Comparison of ENCODE assay signal across 8 mouse cellular contexts in the genomic region with DNA sequence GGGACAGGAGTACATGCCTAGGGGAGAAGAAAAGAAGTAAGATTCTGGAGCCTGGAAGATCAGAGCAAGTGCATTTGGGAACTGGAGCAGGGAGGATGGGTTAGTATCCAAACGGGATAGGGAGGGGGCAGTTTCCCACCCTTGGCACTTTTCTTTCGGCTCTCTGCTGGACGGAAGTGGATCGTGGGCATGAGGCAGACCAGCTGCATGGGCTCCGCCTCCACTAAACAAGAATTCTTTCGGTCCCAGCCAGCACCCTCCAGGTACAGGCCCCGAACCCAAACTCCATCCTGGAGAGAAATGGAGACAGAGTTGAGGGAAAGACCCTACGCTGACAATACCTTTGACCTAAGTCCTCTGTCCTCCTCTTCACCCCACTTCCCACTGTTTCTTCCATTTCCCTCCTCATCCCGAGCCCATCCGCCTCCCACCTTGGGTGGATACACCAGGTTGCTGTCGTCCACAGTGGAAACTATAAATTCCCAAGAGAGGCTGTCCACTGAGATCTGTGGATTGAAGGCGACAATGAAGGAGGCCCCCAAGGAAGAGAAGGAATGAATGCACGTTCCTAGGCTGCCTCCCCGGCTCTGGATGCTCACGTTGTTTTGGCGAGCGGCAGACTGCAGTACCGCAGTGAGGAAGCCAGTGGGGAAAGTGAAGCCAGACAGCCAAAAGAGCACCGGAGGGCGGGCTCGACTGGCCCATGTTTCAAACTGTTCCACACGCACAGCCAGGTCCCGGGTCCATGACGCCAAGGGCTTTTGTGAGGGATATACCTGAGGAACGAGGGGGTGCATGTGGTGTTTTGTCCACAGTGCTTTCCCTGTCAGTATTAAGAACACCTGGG. TPM values are rescaled to one million over a fixed set of nuclear protein-coding genes. Genes with fewer than 3 reads are reported as not detected.
A peak's percentile ranks its signal among the peaks of the same experiment; 100 is the strongest.
DNase-seq lines count a peak whose midpoint lies in the region; ATAC-seq and TF ChIP-seq lines count a peak whose summit lies in the region.

No protein-coding gene starts in this region.

- 15% methylated on average over 25 of the region's 25 CpGs for WGBS in kidney, postnatal 0 days
- 11% methylated on average over 25 of the region's 25 CpGs for WGBS in hindbrain, embryonic 10.5 days
- WGBS in midbrain, embryonic 12.5 days = 8% methylated on average over 25 of the region's 25 CpGs

- H3K9me3 ChIP-seq in kidney, postnatal 0 days (replicated peaks; ENCODE audit: low read length) = no peaks in the 10 kb centered on the region
- no peaks in the 10 kb centered on the region for H3K9me3 ChIP-seq in hindbrain, embryonic 10.5 days
- no peaks in the 10 kb centered on the region for H3K9me3 ChIP-seq in midbrain, embryonic 12.5 days

- DNase-seq in cerebellum, adult 9-10 months = peak; percentile 54
- no peak for DNase-seq in cerebellum, postnatal 36 days
- no peak for DNase-seq in kidney, postnatal 0 days (ENCODE audit: low spot score)
- DNase-seq in kidney, adult 8-10 months = no peak
- no peak for DNase-seq in hindbrain, embryonic 10.5 days (ENCODE audit: low spot score)
- DNase-seq in adrenal gland, postnatal 4 days (ENCODE audit: low spot score in 2 of 2) = no peak
- no peak for DNase-seq in layer of hippocampus, postnatal 25 days (ENCODE audit: extremely low spot score in 1 of 2, low spot score in 1 of 2)

- H3K27me3 ChIP-seq in kidney, postnatal 0 days (ENCODE audit: insufficient read depth, low read length) = 0 out of 2 replicates have a peak, but pooled peaks cover 2% of the 10 kb centered on the region
- peaks cover 42% of the 10 kb centered on the region for H3K27me3 ChIP-seq in hindbrain, embryonic 10.5 days (ENCODE audit: insufficient read depth, poor library complexity, severe bottlenecking)
- peaks cover 39% of the 10 kb centered on the region for H3K27me3 ChIP-seq in midbrain, embryonic 12.5 days

- H3K4me1 ChIP-seq in kidney, postnatal 0 days (replicated peaks; ENCODE audit: insufficient read depth, low read length) = peaks cover 12% of the 10 kb centered on the region; the same call in 1 of the 2 replicates
- peaks cover 56% of the 10 kb centered on the region for H3K4me1 ChIP-seq in hindbrain, embryonic 10.5 days (replicated peaks)
- peaks cover 41% of the 10 kb centered on the region for H3K4me1 ChIP-seq in midbrain, embryonic 12.5 days

- H3K4me2 ChIP-seq in kidney, postnatal 0 days (ENCODE audit: low read length) = peak overlapping the region; percentile 95; the same call in 1 of the 2 replicates
- peak overlapping the region; percentile 98 for H3K4me2 ChIP-seq in midbrain, embryonic 12.5 days (replicated peaks)

- H3K36me3 ChIP-seq in kidney, postnatal 0 days (ENCODE audit: insufficient read depth, low read length) = no peaks in the 10 kb centered on the region
- H3K36me3 ChIP-seq in hindbrain, embryonic 10.5 days = no peaks in the 10 kb centered on the region
- H3K36me3 ChIP-seq in midbrain, embryonic 12.5 days = no peaks in the 10 kb centered on the region

- H3K27ac ChIP-seq in kidney, postnatal 0 days = no peak overlapping the region
- H3K27ac ChIP-seq in hindbrain, embryonic 10.5 days = peak overlapping the region; percentile 68
- no peak overlapping the region for H3K27ac ChIP-seq in midbrain, embryonic 12.5 days (replicated peaks)

- no peak for ATAC-seq in kidney, postnatal 0 days (replicated peaks; ENCODE audit: low FRiP score, low read depth)
- no peak for ATAC-seq in midbrain, embryonic 12.5 days (ENCODE audit: low FRiP score, low read depth)

- H3K9ac ChIP-seq in kidney, postnatal 0 days (ENCODE audit: low read depth, low read length) = no peak overlapping the region
- H3K9ac ChIP-seq in midbrain, embryonic 12.5 days (replicated peaks) = 0 out of 2 replicates have a peak overlapping the region, but pooled peaks have one; percentile 12

- no peak overlapping the region for H3K4me3 ChIP-seq in kidney, postnatal 0 days (replicated peaks; ENCODE audit: low read depth, low read length)
- peak overlapping the region; percentile 82 for H3K4me3 ChIP-seq in hindbrain, embryonic 10.5 days
- H3K4me3 ChIP-seq in midbrain, embryonic 12.5 days = 0 out of 2 replicates have a peak overlapping the region, but pooled peaks have one; percentile 2

- no peak for TF ChIP-seq CTCF in kidney, postnatal 0 days (IDR thresholded peaks at IDR 0.05; ENCODE audit: low read depth)

RNA-seq across cellular contexts. Expression of a gene that starts 7.9 kb away (rescaled TPM):
- polyA plus RNA-seq in kidney, postnatal 0 days (2015; fragmentation: Nextera tagmentation; extraction: Ambion mirVana) = 23.2 and 26.8 TPM in 2 replicates
- 37.9 and 43.4 TPM in 2 replicates for polyA plus RNA-seq in hindbrain, embryonic 10.5 days (2016; fragmentation: Nextera tagmentation; extraction: Ambion mirVana)
- 48.7 and 50.7 TPM in 2 replicates for polyA plus RNA-seq in midbrain, embryonic 12.5 days (2016; fragmentation: Nextera tagmentation; extraction: Ambion mirVana)
- 10 to 100 TPM; 48.7 to 52.5 TPM for total RNA-seq in adrenal gland, postnatal 4 days (2021)
- 10 to 100 TPM; 28.5 to 41.2 TPM for total RNA-seq in layer of hippocampus, postnatal 25 days (2021)

RNA-seq across cellular contexts. Expression of a gene that starts 23.3 kb away (rescaled TPM):
- 55.5 and 61.3 TPM in 2 replicates for polyA plus RNA-seq in kidney, postnatal 0 days (2015; fragmentation: Nextera tagmentation; extraction: Ambion mirVana)
- 22.1 and 22.2 TPM in 2 replicates for polyA plus RNA-seq in hindbrain, embryonic 10.5 days (2016; fragmentation: Nextera tagmentation; extraction: Ambion mirVana)
- 11.4 and 12.1 TPM in 2 replicates for polyA plus RNA-seq in midbrain, embryonic 12.5 days (2016; fragmentation: Nextera tagmentation; extraction: Ambion mirVana)
- total RNA-seq in adrenal gland, postnatal 4 days (2021) = 10 to 100 TPM; 23.4 to 27.2 TPM
- total RNA-seq in layer of hippocampus, postnatal 25 days (2021) = 1 to 10 TPM; 2.5 TPM

RNA-seq across cellular contexts. Expression of a gene that starts 25.9 kb away (rescaled TPM):
- 16.6 and 19.8 TPM in 2 replicates for polyA plus RNA-seq in kidney, postnatal 0 days (2015; fragmentation: Nextera tagmentation; extraction: Ambion mirVana)
- polyA plus RNA-seq in hindbrain, embryonic 10.5 days (2016; fragmentation: Nextera tagmentation; extraction: Ambion mirVana) = 47.2 and 51.7 TPM in 2 replicates
- polyA plus RNA-seq in midbrain, embryonic 12.5 days (2016; fragmentation: Nextera tagmentation; extraction: Ambion mirVana) = 52.9 and 53.8 TPM in 2 replicates
- 10 to 100 TPM; 42.0 to 44.3 TPM for total RNA-seq in adrenal gland, postnatal 4 days (2021)
- total RNA-seq in layer of hippocampus, postnatal 25 days (2021) = 10 to 100 TPM; 40.8 to 43.6 TPM

RNA-seq across cellular contexts. Expression of a gene that starts 26.1 kb away (rescaled TPM):
- 183 and 198 TPM in 2 replicates for polyA plus RNA-seq in kidney, postnatal 0 days (2015; fragmentation: Nextera tagmentation; extraction: Ambion mirVana)
- polyA plus RNA-seq in hindbrain, embryonic 10.5 days (2016; fragmentation: Nextera tagmentation; extraction: Ambion mirVana) = 148 and 159 TPM in 2 replicates
- polyA plus RNA-seq in midbrain, embryonic 12.5 days (2016; fragmentation: Nextera tagmentation; extraction: Ambion mirVana) = 98.9 and 105 TPM in 2 replicates
- 100 to 1,000 TPM; 118 to 129 TPM for total RNA-seq in adrenal gland, postnatal 4 days (2021)
- total RNA-seq in layer of hippocampus, postnatal 25 days (2021) = 100 to 1,000 TPM; 100 to 116 TPM

RNA-seq across cellular contexts. Expression of a gene that starts 52.1 kb away (rescaled TPM):
- polyA plus RNA-seq in kidney, postnatal 0 days (2015; fragmentation: Nextera tagmentation; extraction: Ambion mirVana) = 38.0 and 42.3 TPM in 2 replicates
- polyA plus RNA-seq in hindbrain, embryonic 10.5 days (2016; fragmentation: Nextera tagmentation; extraction: Ambion mirVana) = 45.1 and 46.9 TPM in 2 replicates
- polyA plus RNA-seq in midbrain, embryonic 12.5 days (2016; fragmentation: Nextera tagmentation; extraction: Ambion mirVana) = 78.7 and 88.5 TPM in 2 replicates
- 100 to 1,000 TPM; 164 to 190 TPM for total RNA-seq in adrenal gland, postnatal 4 days (2021)
- 100 to 1,000 TPM; 504 to 538 TPM for total RNA-seq in layer of hippocampus, postnatal 25 days (2021)
